Mouse (Mus musculus): ENCODE results near the gene Gm20403. TPM values are rescaled to one million over a fixed set of nuclear protein-coding genes. Genes with fewer than 3 reads are reported as not detected.

Gene Gm20403
- total and polyA plus RNA-seq, 3 experiments = not detected

GRCm38 (mm10) chr12:55007361-55008008, 21.2 kb upstream of the Gm20403 start:
- Histone ChIP-seq H3K9ac (ENCODE audit: control insufficient read depth, low read depth, low read length, poor library complexity, severe bottlenecking) (no peak overlapping the region), H3K27me3 (ENCODE audit: control insufficient read depth in 1 of 2, insufficient read depth in 2 of 2, low read length in 2 of 2) (no peaks in the 10 kb centered on the region), H3K36me3 (ENCODE audit: control insufficient read depth in 1 of 2, insufficient read depth in 2 of 2, low read length in 2 of 2) (peaks cover 0 to 3% of the 10 kb centered on the region in 2 experiments; a peak in 1 of 4 replicates), H3K9me3 (replicated peaks; ENCODE audit: insufficient read depth, low read length) (no peaks in the 10 kb centered on the region), H3K4me1 (ENCODE audit: control insufficient read depth in 1 of 2, insufficient read depth in 2 of 2, low read length in 2 of 2) (peaks cover 2 to 5% of the 10 kb centered on the region in 2 experiments; a peak in 3 of 4 replicates), H3K27ac (ENCODE audit: control insufficient read depth, low read depth, low read length) (no peak overlapping the region), H3K79me2 (ENCODE audit: control insufficient read depth, insufficient read depth, low read length, poor library complexity) (no peaks in the 10 kb centered on the region), H3K4me3 (ENCODE audit: control insufficient read depth in 1 of 2, insufficient read depth in 1 of 2, low read depth in 2 of 2, low read length in 2 of 2) (no peak overlapping the region)
- DNase-seq (ENCODE audit: low read depth, low spot score) = no peak
- TF ChIP-seq ZC3H11A (IDR thresholded peaks at IDR 0.05; ENCODE audit: low read depth, low read length) = no peak
- no peak for TF ChIP-seq TCF12 (IDR thresholded peaks at IDR 0.05; ENCODE audit: low read depth, low read length)
- no peak for TF ChIP-seq MAX (IDR thresholded peaks at IDR 0.05; ENCODE audit: low read length)
- TF ChIP-seq ELF1 (IDR thresholded peaks at IDR 0.05; ENCODE audit: low read depth, low read length) = no peak
- TF ChIP-seq RCOR1 (IDR thresholded peaks at IDR 0.05; ENCODE audit: low read depth, low read length) = no peak
- no peak for TF ChIP-seq TAL1 (IDR thresholded peaks at IDR 0.05; ENCODE audit: low read length)
- TF ChIP-seq POLR2AphosphoS5 (IDR thresholded peaks at IDR 0.05; ENCODE audit: borderline replicate concordance, low read depth, low read length) = no peak
- TF ChIP-seq POLR2AphosphoS2 (IDR thresholded peaks at IDR 0.05; ENCODE audit: low read length) = no peak
- no peak for TF ChIP-seq MYC (IDR thresholded peaks at IDR 0.05; ENCODE audit: low read depth, low read length)
- TF ChIP-seq MAFK (IDR thresholded peaks at IDR 0.05; ENCODE audit: borderline replicate concordance, low read depth, low read length) = no peak
- no peak for TF ChIP-seq NELFE (IDR thresholded peaks at IDR 0.05; ENCODE audit: low read depth, low read length)
- TF ChIP-seq USF2 (IDR thresholded peaks at IDR 0.05; ENCODE audit: borderline replicate concordance in 1 of 2, insufficient read depth in 1 of 2, low read depth in 1 of 2, low read length in 2 of 2) = no peak
- TF ChIP-seq ZMIZ1 (IDR thresholded peaks at IDR 0.05; ENCODE audit: low read depth, low read length) = no peak
- no peak for TF ChIP-seq CTCF (IDR thresholded peaks at IDR 0.05 in 2 of 3, conservative IDR thresholded peaks at IDR 0.05 in 1 of 3; ENCODE audit: control insufficient read depth in 1 of 3, insufficient read depth in 1 of 3, low read depth in 2 of 3, low read length in 3 of 3, poor library complexity in 1 of 3, severe bottlenecking in 1 of 3)
- TF ChIP-seq JUND (IDR thresholded peaks at IDR 0.05; ENCODE audit: low read depth, low read length) = no peak
- TF ChIP-seq SIN3A (IDR thresholded peaks at IDR 0.05; ENCODE audit: low read length) = no peak
- TF ChIP-seq SMC3 (IDR thresholded peaks at IDR 0.05; ENCODE audit: low read depth, low read length) = no peak
- no peak for TF ChIP-seq MEF2A (IDR thresholded peaks at IDR 0.05; ENCODE audit: extremely low read depth, insufficient replicate concordance, low read depth, low read length, poor library complexity, severe bottlenecking)

DNA sequence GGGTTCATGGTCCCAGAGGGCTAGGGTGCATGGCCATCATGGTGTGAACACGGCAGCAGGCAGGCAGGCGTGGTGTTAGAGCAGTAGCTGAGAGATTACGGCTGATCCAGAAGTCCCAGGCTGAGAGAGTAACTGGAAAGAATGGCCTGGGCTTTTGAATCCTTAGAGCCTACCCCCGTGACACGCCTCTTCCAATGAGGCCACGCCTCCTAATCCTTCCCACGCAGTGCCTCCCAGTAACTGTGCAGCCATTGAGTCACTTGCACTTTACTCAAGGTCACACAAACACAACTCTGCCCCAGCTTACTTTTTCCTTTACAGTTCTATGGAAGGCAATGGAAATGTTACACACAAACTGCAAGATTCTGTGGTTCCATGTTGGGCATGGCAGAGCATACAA, 19.7 kb upstream of the Gm20403 start:
- Histone ChIP-seq H3K9ac (ENCODE audit: control insufficient read depth, low read depth, low read length, poor library complexity, severe bottlenecking) (no peak overlapping the region), H3K4me3 (ENCODE audit: control insufficient read depth in 1 of 2, insufficient read depth in 1 of 2, low read depth in 2 of 2, low read length in 2 of 2) (no peak overlapping the region), H3K79me2 (ENCODE audit: control insufficient read depth, insufficient read depth, low read length, poor library complexity) (no peaks in the 10 kb centered on the region), H3K9me3 (replicated peaks; ENCODE audit: insufficient read depth, low read length) (no peaks in the 10 kb centered on the region), H3K27me3 (ENCODE audit: control insufficient read depth in 1 of 2, insufficient read depth in 2 of 2, low read length in 2 of 2) (no peaks in the 10 kb centered on the region), H3K36me3 (ENCODE audit: control insufficient read depth in 1 of 2, insufficient read depth in 2 of 2, low read length in 2 of 2) (peaks cover 0 to 6% of the 10 kb centered on the region in 2 experiments; a peak in 2 of 4 replicates), H3K27ac (ENCODE audit: control insufficient read depth, low read depth, low read length) (no peak overlapping the region), H3K4me1 (ENCODE audit: control insufficient read depth in 1 of 2, insufficient read depth in 2 of 2, low read length in 2 of 2) (peaks cover 4 to 11% of the 10 kb centered on the region in 2 experiments)
- no peak for DNase-seq (ENCODE audit: low read depth, low spot score)
- TF ChIP-seq KAT2A (conservative IDR thresholded peaks at IDR 0.05; ENCODE audit: low read depth, low read length) (no peak), NRF1 (IDR thresholded peaks at IDR 0.05; ENCODE audit: insufficient read depth, low read depth, low read length, poor library complexity, severe bottlenecking) (no peak), JUND (IDR thresholded peaks at IDR 0.05; ENCODE audit: low read depth, low read length) (no peak), ETS1 (IDR thresholded peaks at IDR 0.05; ENCODE audit: low read depth, low read length) (no peak), MAFK (IDR thresholded peaks at IDR 0.05; ENCODE audit: borderline replicate concordance, low read depth, low read length) (no peak), MYB (IDR thresholded peaks at IDR 0.05; ENCODE audit: low read depth, low read length) (no peak), CHD1 (IDR thresholded peaks at IDR 0.05; ENCODE audit: low read depth, low read length) (no peak), TAL1 (IDR thresholded peaks at IDR 0.05; ENCODE audit: low read length) (no peak), ZKSCAN1 (IDR thresholded peaks at IDR 0.05; ENCODE audit: low read depth, low read length) (no peak), TBP (IDR thresholded peaks at IDR 0.05; ENCODE audit: low read depth, low read length) (no peak), SMC3 (IDR thresholded peaks at IDR 0.05; ENCODE audit: low read depth, low read length) (no peak)
